Mouse (Mus musculus): ENCODE data around the gene Ccdc38.

GRCm38 (mm10) chr10:93574966-93575365 lies 34.5 kb downstream of the Ccdc38 start:
- TF ChIP-seq EP300 (IDR thresholded peaks at IDR 0.05; ENCODE audit: insufficient read depth, low read depth, low read length), result no peak
- TF ChIP-seq POLR2A (IDR thresholded peaks at IDR 0.05; ENCODE audit: insufficient read depth, low read length), result no peak
- TF ChIP-seq CTCF (IDR thresholded peaks at IDR 0.05; ENCODE audit: low read depth, low read length), result no peak

Measured in ES-Bruce4 (cell line).